Mouse (Mus musculus): ENCODE results near the gene Mab21l2. TPM values are rescaled to one million over a fixed set of nuclear protein-coding genes. Genes with fewer than 3 reads are reported as not detected.

Gene Mab21l2
- total and polyA plus RNA-seq, 3 experiments = 0.09 to 0.29 TPM; not detected in 1

- no peak overlapping the region for H3K4me3 ChIP-seq
- WGBS = 81% methylated on average over 1 of the region's 1 CpGs
- no peak for DNase-seq
- no peaks in the 10 kb centered on the region for H3K36me3 ChIP-seq (ENCODE audit: control insufficient read depth, insufficient read depth, low read length)
- TF ChIP-seq EP300 (IDR thresholded peaks at IDR 0.05; ENCODE audit: insufficient read depth, low read depth, low read length) (no peak), CTCF (IDR thresholded peaks at IDR 0.05) (no peak), POLR2A (IDR thresholded peaks at IDR 0.05; ENCODE audit: insufficient read depth, low read depth, low read length) (no peak)
- no peaks in the 10 kb centered on the region for H3K79me2 ChIP-seq (replicated peaks; ENCODE audit: control insufficient read depth, insufficient read depth, low read length)
- intact Hi-C loops (cut with DNase I) = no loop called here
- no peak overlapping the region for H3K9ac ChIP-seq (ENCODE audit: low read depth, low read length)
- H3K27me3 ChIP-seq (ENCODE audit: control insufficient read depth, insufficient read depth, low read length) = no peaks in the 10 kb centered on the region
- H3K4me1 ChIP-seq (ENCODE audit: control insufficient read depth, insufficient read depth, low read length) = no peaks in the 10 kb centered on the region
- no peak overlapping the region for H3K27ac ChIP-seq
Observed at GRCm38 (mm10) chr3:86561023-86561344, 12.6 kb upstream of the Mab21l2 start.

GRCm38 (mm10) chr3:86560281-86561022 lies 12.0 kb upstream of the Mab21l2 start:
- Histone ChIP-seq H3K36me3 (ENCODE audit: control insufficient read depth, insufficient read depth, low read length) (no peaks in the 10 kb centered on the region), H3K27me3 (ENCODE audit: control insufficient read depth, insufficient read depth, low read length) (no peaks in the 10 kb centered on the region), H3K4me3 (no peak overlapping the region), H3K79me2 (replicated peaks; ENCODE audit: control insufficient read depth, insufficient read depth, low read length) (no peaks in the 10 kb centered on the region), H3K27ac (no peak overlapping the region), H3K4me1 (ENCODE audit: control insufficient read depth, insufficient read depth, low read length) (no peaks in the 10 kb centered on the region), H3K9ac (ENCODE audit: low read depth, low read length) (no peak overlapping the region)
- no peak for TF ChIP-seq CTCF (IDR thresholded peaks at IDR 0.05)
- TF ChIP-seq EP300 (IDR thresholded peaks at IDR 0.05; ENCODE audit: insufficient read depth, low read depth, low read length) = no peak
- no peak for TF ChIP-seq POLR2A (IDR thresholded peaks at IDR 0.05; ENCODE audit: insufficient read depth, low read depth, low read length)
- no peak for DNase-seq
- 82% methylated on average over 4 of the region's 4 CpGs for WGBS
- intact Hi-C loops (cut with DNase I) = no loop called here

- Histone ChIP-seq H3K27ac (no peak overlapping the region), H3K36me3 (ENCODE audit: control insufficient read depth, insufficient read depth, low read length) (no peaks in the 10 kb centered on the region), H3K9ac (ENCODE audit: low read depth, low read length) (no peak overlapping the region), H3K4me1 (ENCODE audit: control insufficient read depth, insufficient read depth, low read length) (no peaks in the 10 kb centered on the region), H3K79me2 (replicated peaks; ENCODE audit: control insufficient read depth, insufficient read depth, low read length) (no peaks in the 10 kb centered on the region), H3K4me3 (no peak overlapping the region), H3K27me3 (ENCODE audit: control insufficient read depth, insufficient read depth, low read length) (no peaks in the 10 kb centered on the region)
- 87% methylated on average over 4 of the region's 4 CpGs for WGBS
- TF ChIP-seq POLR2A (IDR thresholded peaks at IDR 0.05; ENCODE audit: insufficient read depth, low read depth, low read length) (no peak), CTCF (IDR thresholded peaks at IDR 0.05) (no peak), EP300 (IDR thresholded peaks at IDR 0.05; ENCODE audit: insufficient read depth, low read depth, low read length) (no peak)
- DNase-seq = no peak
- intact Hi-C loops (cut with DNase I) = no loop called here
Observed at GRCm38 (mm10) chr3:86559635-86560034, 11.2 kb upstream of the Mab21l2 start.

GRCm38 (mm10) chr3:86558976-86559375 lies 10.5 kb upstream of the Mab21l2 start:
- intact Hi-C loops (cut with DNase I) = no loop called here
- no peaks in the 10 kb centered on the region for H3K27me3 ChIP-seq (ENCODE audit: control insufficient read depth, insufficient read depth, low read length)
- H3K27ac ChIP-seq = no peak overlapping the region
- no peaks in the 10 kb centered on the region for H3K4me1 ChIP-seq (ENCODE audit: control insufficient read depth, insufficient read depth, low read length)
- H3K36me3 ChIP-seq (ENCODE audit: control insufficient read depth, insufficient read depth, low read length) = no peaks in the 10 kb centered on the region
- 59% methylated on average over 1 of the region's 1 CpGs for WGBS
- DNase-seq = no peak
- no peak overlapping the region for H3K4me3 ChIP-seq
- H3K9ac ChIP-seq (ENCODE audit: low read depth, low read length) = no peak overlapping the region
- H3K79me2 ChIP-seq (replicated peaks; ENCODE audit: control insufficient read depth, insufficient read depth, low read length) = no peaks in the 10 kb centered on the region
- TF ChIP-seq EP300 (IDR thresholded peaks at IDR 0.05; ENCODE audit: insufficient read depth, low read depth, low read length) (no peak), CTCF (IDR thresholded peaks at IDR 0.05) (no peak)

- intact Hi-C loops (cut with DNase I) = no loop called here
- Histone ChIP-seq H3K4me3 (no peak overlapping the region), H3K79me2 (replicated peaks; ENCODE audit: control insufficient read depth, insufficient read depth, low read length) (no peaks in the 10 kb centered on the region), H3K27ac (no peak overlapping the region), H3K27me3 (ENCODE audit: control insufficient read depth, insufficient read depth, low read length) (peaks cover 3% of the 10 kb centered on the region), H3K9ac (ENCODE audit: low read depth, low read length) (no peak overlapping the region), H3K4me1 (ENCODE audit: control insufficient read depth, insufficient read depth, low read length) (no peaks in the 10 kb centered on the region), H3K36me3 (ENCODE audit: control insufficient read depth, insufficient read depth, low read length) (no peaks in the 10 kb centered on the region)
- TF ChIP-seq CTCF (IDR thresholded peaks at IDR 0.05) (no peak), POLR2A (IDR thresholded peaks at IDR 0.05; ENCODE audit: insufficient read depth, low read depth, low read length) (no peak), EP300 (IDR thresholded peaks at IDR 0.05; ENCODE audit: insufficient read depth, low read depth, low read length) (no peak)
- 94% methylated on average over 5 of the region's 5 CpGs for WGBS
- no peak for DNase-seq
Observed at GRCm38 (mm10) chr3:86552170-86552569, 3.7 kb upstream of the Mab21l2 start.

- H3K27me3 ChIP-seq (ENCODE audit: control insufficient read depth, insufficient read depth, low read length) = peaks cover 10% of the 10 kb centered on the region
- H3K9ac ChIP-seq (ENCODE audit: low read depth, low read length) = no peak overlapping the region
- no peak for DNase-seq
- H3K79me2 ChIP-seq (replicated peaks; ENCODE audit: control insufficient read depth, insufficient read depth, low read length) = no peaks in the 10 kb centered on the region
- H3K27ac ChIP-seq = no peak overlapping the region
- H3K4me3 ChIP-seq = no peak overlapping the region
- 78% methylated on average over 8 of the region's 8 CpGs for WGBS
- no peaks in the 10 kb centered on the region for H3K36me3 ChIP-seq (ENCODE audit: control insufficient read depth, insufficient read depth, low read length)
- intact Hi-C loops (cut with DNase I) = no loop called here
- no peak for TF ChIP-seq POLR2A (IDR thresholded peaks at IDR 0.05; ENCODE audit: insufficient read depth, low read depth, low read length)
- peaks cover 2% of the 10 kb centered on the region; the same call in 1 of the 2 replicates for H3K4me1 ChIP-seq (ENCODE audit: control insufficient read depth, insufficient read depth, low read length)
Observed at GRCm38 (mm10) chr3:86551011-86551728, 2.7 kb upstream of the Mab21l2 start.

Measured in heart, adult 2 months (tissue).